Mouse (Mus musculus): ENCODE measurements around the gene Ap4e1. TPM values are rescaled to one million over a fixed set of nuclear protein-coding genes. Genes with fewer than 3 reads are reported as not detected.
"Not testable (repeated sequence)": the region's sequence is repeated elsewhere in the genome, so short reads cannot be mapped to it uniquely, and the experiment has no call there.

Gene Ap4e1
- total RNA-seq, 2 experiments from 2014 or later, result 8.6 to 8.8 TPM

- no peak for DNase-seq
These were observed 69.1 kb downstream of the Ap4e1 start for GRCm38 (mm10) chr2:127077611-127078010.

- DNase-seq, result not testable (repeated sequence)
These were observed 70.5 kb downstream of the Ap4e1 start for GRCm38 (mm10) chr2:127079066-127079465.

- DNase-seq, result no peak
These were observed 71.5 kb downstream of the Ap4e1 start for GRCm38 (mm10) chr2:127079881-127080590.

- no peak for DNase-seq
These were observed 72.2 kb downstream of the Ap4e1 start for GRCm38 (mm10) chr2:127080591-127081218.

GRCm38 (mm10) chr2:127086235-127086634, 77.7 kb downstream of the Ap4e1 start:
- DNase-seq, result no peak

GRCm38 (mm10) chr2:127090151-127090550, 81.6 kb downstream of the Ap4e1 start:
- DNase-seq, result not testable (repeated sequence)

GRCm38 (mm10) chr2:127092000-127092399, 83.5 kb downstream of the Ap4e1 start:
- DNase-seq, result no peak

GRCm38 (mm10) chr2:127108986-127109385, 100.5 kb downstream of the Ap4e1 start:
- DNase-seq, result no peak

Small RNA genes within 50 kb of the gene (microRNA-seq; reads per million reads assigned to microRNA genes)
- 0 reads per million in 2 experiments for gene Gm24081

Other genes with a start within 250 kb of the Ap4e1 start
- not detected for gene Usp50, start 225.2 kb upstream of the Ap4e1 start, total RNA-seq (2021)
- gene Trpm7, start 132.5 kb upstream of the Ap4e1 start, total RNA-seq (2021), result 10 to 100 TPM; 56.5 to 62.5 TPM
- gene Sppl2a, start 75.5 kb upstream of the Ap4e1 start, total RNA-seq (2021), result 10 to 100 TPM; 43.5 to 49.9 TPM
- gene Blvra, start 61.9 kb downstream of the Ap4e1 start, total RNA-seq (2021), result 10 to 100 TPM; 26.0 to 26.2 TPM
- gene Ncaph, start 125.2 kb downstream of the Ap4e1 start, total RNA-seq (2021), result 10 to 100 TPM; 34.7 to 38.3 TPM
- gene Itpripl1, start 134.7 kb downstream of the Ap4e1 start, total RNA-seq (2021), result 10 to 100 TPM; 10.4 to 11.2 TPM
- gene 1810024B03Rik, start 199.6 kb downstream of the Ap4e1 start, total RNA-seq (2021), result under 1 TPM; 0.45 to 0.50 TPM
- gene Snrnp200, start 199.7 kb downstream of the Ap4e1 start, total RNA-seq (2021), result 10 to 100 TPM; 72.0 to 73.4 TPM
- gene Ciao1, start 239.1 kb downstream of the Ap4e1 start, total RNA-seq (2021), result 10 to 100 TPM; 48.9 to 49.4 TPM
- gene Tmem127, start 239.2 kb downstream of the Ap4e1 start, total RNA-seq (2021), result 10 to 100 TPM; 35.9 to 36.0 TPM